Mouse (Mus musculus): ENCODE results near the gene Sgsm1. TPM values are rescaled to one million over a fixed set of nuclear protein-coding genes. Genes with fewer than 3 reads are reported as not detected.
"Not testable (repeated sequence)": the region's sequence is repeated elsewhere in the genome, so short reads cannot be mapped to it uniquely, and the experiment has no call there.

The Sgsm1 gene
- polyA plus RNA-seq, 1 experiment: not detected

GRCm38 (mm10) chr5:113348597-113348996 is 38.0 kb upstream of the Sgsm1 start:
- Histone ChIP-seq H3K4me3 (ENCODE audit: insufficient read depth, low read depth, low read length) (no peak overlapping the region), H3K27ac (ENCODE audit: insufficient read depth, low read depth, low read length) (no peak overlapping the region), H3K4me1 (ENCODE audit: control insufficient read depth, insufficient read depth, low read length) (peaks cover 23% of the 10 kb centered on the region)
- WGBS: 56% methylated on average over 13 of the region's 13 CpGs
- TF ChIP-seq CTCF (IDR thresholded peaks at IDR 0.05; ENCODE audit: insufficient read depth, low read depth, low read length): no peak
- no peak for TF ChIP-seq POLR2A (IDR thresholded peaks at IDR 0.05; ENCODE audit: insufficient read depth, low read depth, low read length)

DNA sequence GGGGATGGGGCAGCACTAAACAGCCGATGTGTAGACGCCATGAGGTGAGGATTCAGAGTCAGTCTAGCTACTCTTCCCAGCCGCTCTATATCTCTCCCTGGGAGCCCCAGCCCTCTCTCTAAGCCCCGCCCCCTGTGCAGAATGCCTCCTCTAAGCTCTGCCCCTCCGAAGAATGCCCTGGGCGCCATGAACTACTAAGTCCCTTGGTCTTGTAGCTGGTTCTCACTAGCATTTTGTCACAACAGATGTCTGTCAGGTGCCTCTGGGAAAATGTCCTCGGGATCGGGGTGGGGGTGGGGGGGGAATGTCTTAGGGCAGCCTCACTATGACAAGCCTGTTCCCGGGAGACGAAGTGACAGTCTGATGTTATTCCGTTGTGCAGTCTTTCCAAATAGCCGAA is 37.0 kb upstream of the Sgsm1 start:
- TF ChIP-seq CTCF (IDR thresholded peaks at IDR 0.05; ENCODE audit: insufficient read depth, low read depth, low read length) (no peak), POLR2A (IDR thresholded peaks at IDR 0.05; ENCODE audit: insufficient read depth, low read depth, low read length) (no peak)
- Histone ChIP-seq H3K27ac (ENCODE audit: insufficient read depth, low read depth, low read length) (no peak overlapping the region), H3K4me3 (ENCODE audit: insufficient read depth, low read depth, low read length) (no peak overlapping the region), H3K4me1 (ENCODE audit: control insufficient read depth, insufficient read depth, low read length) (peaks cover 23% of the 10 kb centered on the region)
- WGBS: 56% methylated on average over 12 of the region's 12 CpGs

DNA sequence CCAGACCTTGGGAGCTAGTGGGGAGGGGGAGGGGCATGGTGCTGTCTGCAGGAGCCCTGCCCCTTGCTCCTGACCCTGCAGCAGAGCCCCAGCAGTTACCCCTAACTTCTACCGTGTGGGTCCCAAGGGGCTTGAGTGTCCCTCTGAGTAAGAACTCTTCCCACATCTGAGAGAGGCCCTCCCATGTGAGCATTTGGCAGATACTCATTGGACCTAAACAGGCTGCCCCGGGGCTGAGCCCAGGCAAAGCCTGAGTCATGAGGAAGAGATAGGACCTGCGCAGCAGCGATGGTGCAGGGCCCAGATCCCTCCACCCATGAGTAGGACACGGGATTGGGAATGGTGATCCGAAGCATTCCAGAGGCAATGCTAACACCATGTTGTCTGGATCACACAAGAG is 36.1 kb upstream of the Sgsm1 start:
- not testable (repeated sequence) for H3K4me3 ChIP-seq (ENCODE audit: insufficient read depth, low read depth, low read length); H3K27ac ChIP-seq (ENCODE audit: insufficient read depth, low read depth, low read length)
- H3K4me1 ChIP-seq (ENCODE audit: control insufficient read depth, insufficient read depth, low read length): peaks cover 20% of the 10 kb centered on the region
- 76% methylated on average over 6 of the region's 6 CpGs for WGBS

DNA sequence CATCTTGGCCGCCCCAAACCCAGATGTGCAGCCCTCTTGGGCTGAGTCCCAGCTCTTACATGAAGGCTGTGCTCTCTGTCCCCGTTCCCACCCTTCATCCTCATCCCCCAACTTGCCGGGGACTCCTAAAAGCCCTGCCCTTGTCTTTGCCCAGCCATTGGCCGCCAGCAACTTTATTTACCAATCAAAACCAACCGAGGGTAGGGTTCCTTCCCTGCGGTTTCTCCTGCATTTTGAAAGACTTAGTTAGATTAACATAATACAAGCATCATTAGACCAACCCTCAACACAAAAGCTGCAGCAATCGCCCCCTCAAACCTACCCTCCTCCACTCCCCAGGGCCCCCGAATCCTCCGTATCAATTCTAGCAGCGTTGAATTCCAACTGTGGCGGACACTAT is 35.2 kb upstream of the Sgsm1 start:
- H3K27ac ChIP-seq (ENCODE audit: insufficient read depth, low read depth, low read length): no peak overlapping the region
- no peak overlapping the region for H3K4me3 ChIP-seq (ENCODE audit: insufficient read depth, low read depth, low read length)
- H3K4me1 ChIP-seq (ENCODE audit: control insufficient read depth, insufficient read depth, low read length): peaks cover 20% of the 10 kb centered on the region
- 24% methylated on average over 11 of the region's 11 CpGs for WGBS
- TF ChIP-seq POLR2A (IDR thresholded peaks at IDR 0.05; ENCODE audit: insufficient read depth, low read depth, low read length): no peak
- TF ChIP-seq CTCF (IDR thresholded peaks at IDR 0.05; ENCODE audit: insufficient read depth, low read depth, low read length): no peak

GRCm38 (mm10) chr5:113344635-113345386 is 34.2 kb upstream of the Sgsm1 start:
- 24% methylated on average over 16 of the region's 16 CpGs for WGBS
- Histone ChIP-seq H3K27ac (ENCODE audit: insufficient read depth, low read depth, low read length) (no peak overlapping the region), H3K4me1 (ENCODE audit: control insufficient read depth, insufficient read depth, low read length) (peaks cover 19% of the 10 kb centered on the region), H3K4me3 (ENCODE audit: insufficient read depth, low read depth, low read length) (no peak overlapping the region)
- TF ChIP-seq POLR2A (IDR thresholded peaks at IDR 0.05; ENCODE audit: insufficient read depth, low read depth, low read length): no peak
- TF ChIP-seq CTCF (IDR thresholded peaks at IDR 0.05; ENCODE audit: insufficient read depth, low read depth, low read length): no peak

DNA sequence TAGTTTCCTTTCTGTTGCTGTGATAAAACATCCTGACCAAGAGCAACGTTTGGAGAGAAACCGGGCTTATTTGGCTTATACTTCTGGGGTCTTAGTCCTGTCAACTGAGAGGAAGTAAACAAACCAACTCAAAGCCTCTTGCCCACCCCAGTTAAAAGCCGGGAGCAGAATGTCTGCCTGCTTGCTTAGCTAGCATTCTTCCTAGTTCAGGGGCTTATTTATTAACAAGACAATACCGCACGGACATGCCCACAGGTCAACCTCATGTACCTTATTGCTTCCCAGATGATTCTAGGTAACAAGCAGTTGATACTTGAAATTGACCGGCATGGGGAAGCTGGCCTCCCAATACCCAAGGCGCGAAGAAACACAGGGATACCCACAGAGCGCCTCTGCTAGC is 25.7 kb upstream of the Sgsm1 start:
- Histone ChIP-seq H3K4me3 (ENCODE audit: insufficient read depth, low read depth, low read length) (no peak overlapping the region), H3K4me1 (ENCODE audit: control insufficient read depth, insufficient read depth, low read length) (peaks cover 12% of the 10 kb centered on the region), H3K27ac (ENCODE audit: insufficient read depth, low read depth, low read length) (no peak overlapping the region)
- WGBS: 64% methylated on average over 9 of the region's 9 CpGs
- no peak for TF ChIP-seq CTCF (IDR thresholded peaks at IDR 0.05; ENCODE audit: insufficient read depth, low read depth, low read length)
- no peak for TF ChIP-seq POLR2A (IDR thresholded peaks at IDR 0.05; ENCODE audit: insufficient read depth, low read depth, low read length)

- peaks cover 12% of the 10 kb centered on the region for H3K4me1 ChIP-seq (ENCODE audit: control insufficient read depth, insufficient read depth, low read length)
- no peak overlapping the region for H3K27ac ChIP-seq (ENCODE audit: insufficient read depth, low read depth, low read length)
- TF ChIP-seq POLR2A (IDR thresholded peaks at IDR 0.05; ENCODE audit: insufficient read depth, low read depth, low read length): no peak
- no peak for TF ChIP-seq CTCF (IDR thresholded peaks at IDR 0.05; ENCODE audit: insufficient read depth, low read depth, low read length)
- 5% methylated on average over 17 of the region's 17 CpGs for WGBS
- peak overlapping the region; percentile 9; the same call in 1 of the 2 replicates for H3K4me3 ChIP-seq (ENCODE audit: insufficient read depth, low read depth, low read length)
Observed at GRCm38 (mm10) chr5:113335732-113336131, 25.1 kb upstream of the Sgsm1 start.

DNA sequence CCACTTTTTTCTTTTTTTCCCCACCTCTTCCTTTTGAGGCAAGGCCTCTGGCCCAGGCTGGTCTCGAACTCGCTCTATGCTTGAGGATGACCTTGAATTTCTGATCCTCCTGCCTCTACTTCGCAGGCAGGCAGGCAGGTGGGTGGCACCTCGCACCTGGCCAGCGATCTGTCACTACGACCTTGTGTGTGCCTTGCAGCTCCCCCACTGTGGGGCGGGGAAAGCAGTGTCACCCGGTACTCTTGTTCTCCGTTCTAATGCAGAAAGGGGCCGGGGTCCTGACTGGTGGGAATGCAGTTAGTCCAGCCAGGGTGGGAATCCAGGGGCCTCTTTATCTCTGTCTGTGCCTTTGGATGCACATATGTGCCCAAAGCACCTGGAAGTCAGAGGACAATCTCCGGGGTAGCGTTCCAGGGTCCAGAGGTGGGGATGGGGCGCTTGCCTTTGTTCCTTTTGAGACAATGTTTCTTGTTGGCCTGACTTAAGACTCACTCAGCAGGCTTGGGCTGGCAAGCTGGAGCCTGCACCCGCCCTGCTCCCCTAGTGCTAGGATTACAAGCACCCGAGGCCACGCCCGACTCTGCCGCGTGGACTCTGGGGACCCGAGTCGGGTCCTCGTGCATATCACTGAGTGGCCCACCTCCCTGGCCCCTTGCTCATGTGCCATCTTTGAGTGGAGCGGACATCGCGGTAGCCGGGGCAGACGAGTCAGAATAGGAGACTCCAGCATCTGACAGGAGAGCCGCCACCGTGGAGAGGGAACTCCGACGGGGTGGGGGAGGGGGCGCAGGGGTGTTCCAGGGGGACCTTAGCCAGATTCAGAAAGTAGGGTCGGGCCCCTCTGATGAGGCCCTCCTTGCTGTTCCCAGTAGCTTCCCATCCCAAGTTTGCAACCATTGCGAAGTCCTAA is 24.3 kb upstream of the Sgsm1 start:
- H3K4me3 ChIP-seq (ENCODE audit: insufficient read depth, low read depth, low read length): no peak overlapping the region
- H3K27ac ChIP-seq (ENCODE audit: insufficient read depth, low read depth, low read length): no peak overlapping the region
- TF ChIP-seq POLR2A (IDR thresholded peaks at IDR 0.05; ENCODE audit: insufficient read depth, low read depth, low read length) (no peak), CTCF (IDR thresholded peaks at IDR 0.05; ENCODE audit: insufficient read depth, low read depth, low read length) (no peak)
- 18% methylated on average over 34 of the region's 34 CpGs for WGBS
- H3K4me1 ChIP-seq (ENCODE audit: control insufficient read depth, insufficient read depth, low read length): peaks cover 12% of the 10 kb centered on the region

GRCm38 (mm10) chr5:113332899-113333298 is 22.3 kb upstream of the Sgsm1 start:
- H3K27ac ChIP-seq (ENCODE audit: insufficient read depth, low read depth, low read length): no peak overlapping the region
- 69% methylated on average over 4 of the region's 4 CpGs for WGBS
- TF ChIP-seq POLR2A (IDR thresholded peaks at IDR 0.05; ENCODE audit: insufficient read depth, low read depth, low read length) (no peak), CTCF (IDR thresholded peaks at IDR 0.05; ENCODE audit: insufficient read depth, low read depth, low read length) (no peak)
- peaks cover 12% of the 10 kb centered on the region for H3K4me1 ChIP-seq (ENCODE audit: control insufficient read depth, insufficient read depth, low read length)
- no peak overlapping the region for H3K4me3 ChIP-seq (ENCODE audit: insufficient read depth, low read depth, low read length)
